Mouse (Mus musculus) cerebellum, adult (tissue): ENCODE measurements around the gene Ctnnbl1.

Experiments
- ATAC-seq: cut with Nextera tagmentation; 2 replicates; pipeline ENCODE4 v1.9.2; 2017; ENCODE audit warnings: mild to moderate bottlenecking, moderate library complexity, mixed read lengths; ENCODE audit not compliant: insufficient number of reproducible peaks, low FRiP score, low TSS enrichment

Gene Ctnnbl1

GRCm38 (mm10) chr2:157862306-157862705 is 125.1 kb downstream of the Ctnnbl1 start:
- ATAC-seq: no peak

- ATAC-seq: no peak
Measured at GRCm38 (mm10) chr2:157867126-157867525, 129.9 kb downstream of the Ctnnbl1 start.

- no peak for ATAC-seq
Measured at GRCm38 (mm10) chr2:157870247-157870646, 133.0 kb downstream of the Ctnnbl1 start.

- 0 out of 2 replicates have a peak, but pooled peaks have one; percentile 38 for ATAC-seq
Measured at GRCm38 (mm10) chr2:157873223-157873622, 136.0 kb downstream of the Ctnnbl1 start.

- 0 out of 2 replicates have a peak, but pooled peaks have one; percentile 21 for ATAC-seq
Measured at GRCm38 (mm10) chr2:157873691-157874090, 136.5 kb downstream of the Ctnnbl1 start.

GRCm38 (mm10) chr2:157875111-157875510 is 137.9 kb downstream of the Ctnnbl1 start:
- ATAC-seq: no peak

GRCm38 (mm10) chr2:157877394-157877793 is 140.2 kb downstream of the Ctnnbl1 start:
- ATAC-seq: no peak

GRCm38 (mm10) chr2:157877967-157878366 is 140.8 kb downstream of the Ctnnbl1 start:
- ATAC-seq: no peak

- no peak for ATAC-seq
Measured at GRCm38 (mm10) chr2:157881939-157882338, 144.7 kb downstream of the Ctnnbl1 start.

- no peak for ATAC-seq
Measured at GRCm38 (mm10) chr2:157887275-157888025, 150.2 kb downstream of the Ctnnbl1 start.

- no peak for ATAC-seq
Measured at GRCm38 (mm10) chr2:157891166-157891565, 154.0 kb downstream of the Ctnnbl1 start.

GRCm38 (mm10) chr2:157897131-157897530 is 159.9 kb downstream of the Ctnnbl1 start:
- ATAC-seq: no peak

GRCm38 (mm10) chr2:157913204-157913636 is 176.0 kb downstream of the Ctnnbl1 start:
- ATAC-seq: no peak

- no peak for ATAC-seq
Measured at GRCm38 (mm10) chr2:157913705-157914104, 176.5 kb downstream of the Ctnnbl1 start.

GRCm38 (mm10) chr2:157914105-157914764 is 177.0 kb downstream of the Ctnnbl1 start, which contains the start of gene Vstm2l:
Gene Vstm2l, plus strand, starts transcription at chr2:157914653.
- no peak for ATAC-seq

- no peak for ATAC-seq
Measured at GRCm38 (mm10) chr2:157914889-157915517, 177.8 kb downstream of the Ctnnbl1 start.

GRCm38 (mm10) chr2:157918529-157918928 is 181.3 kb downstream of the Ctnnbl1 start:
- no peak for ATAC-seq

- ATAC-seq: no peak; the same call in 1 of the 2 replicates
Measured at GRCm38 (mm10) chr2:157921551-157921950, 184.3 kb downstream of the Ctnnbl1 start.

GRCm38 (mm10) chr2:157923406-157923805 is 186.2 kb downstream of the Ctnnbl1 start:
- ATAC-seq: no peak

GRCm38 (mm10) chr2:157924504-157924903 is 187.3 kb downstream of the Ctnnbl1 start:
- no peak for ATAC-seq

GRCm38 (mm10) chr2:157926502-157926901 is 189.3 kb downstream of the Ctnnbl1 start:
- no peak for ATAC-seq
